Mouse (Mus musculus) intestine, postnatal 0 days (tissue): Measurements from ENCODE around the gene Abcd3. TPM values are rescaled to one million over a fixed set of nuclear protein-coding genes. Genes with fewer than 3 reads are reported as not detected.
"Not testable (repeated sequence)": the region's sequence is repeated elsewhere in the genome, so short reads cannot be mapped to it uniquely, and the experiment has no call there.

Source experiments
- ATAC-seq: fragments of 200-750 bp; cut with Nextera tagmentation; 2 replicates; pipeline ENCODE4 v1.8.0; 2017; ENCODE audit warnings: mild to moderate bottlenecking, moderate TSS enrichment, moderate library complexity
- H3K27ac ChIP-seq: fragments of 300-500 bp; sonication (generic); 2 replicates; pipeline ENCODE4 v1.5.1; 2014; ENCODE audit warnings: mild to moderate bottlenecking, low read depth, low read length, moderate library complexity
- H3K27me3 ChIP-seq: fragments of 300-500 bp; sonication (generic); replicated peaks from 2 replicates; pipeline ENCODE4 v1.6.1; 2014; ENCODE audit warnings: low read length, mixed read lengths; ENCODE audit not compliant: control insufficient read depth, insufficient read depth
- H3K36me3 ChIP-seq: fragments of 300-500 bp; sonication (generic); 2 replicates; pipeline ENCODE4 v1.6.1; 2014; ENCODE audit warnings: mild to moderate bottlenecking, moderate library complexity; ENCODE audit not compliant: control insufficient read depth, insufficient read depth
- H3K4me1 ChIP-seq: fragments of 300-500 bp; sonication (generic); replicated peaks from 2 replicates; pipeline ENCODE4 v1.6.1; 2014; ENCODE audit warnings: antibody characterized with exemption, low read length, mixed read lengths; ENCODE audit not compliant: control insufficient read depth, insufficient read depth
- H3K4me2 ChIP-seq: fragments of 300-500 bp; sonication (generic); replicated peaks from 2 replicates; pipeline ENCODE4 v1.6.1; 2014; ENCODE audit warnings: low read depth, mild to moderate bottlenecking, moderate library complexity
- H3K4me3 ChIP-seq: fragments of 300-500 bp; sonication (generic); 2 replicates; pipeline ENCODE4 v1.5.1; 2014; ENCODE audit warnings: low read depth, low read length
- H3K9ac ChIP-seq: fragments of 300-500 bp; sonication (generic); 2 replicates; pipeline ENCODE4 v1.6.1; 2014; ENCODE audit warnings: mild to moderate bottlenecking, low read depth, low read length
- H3K9me3 ChIP-seq: fragments of 300-500 bp; sonication (generic); 2 replicates; pipeline ENCODE4 v1.6.1; 2016; ENCODE audit warnings: mixed run types; ENCODE audit not compliant: control insufficient read depth
- CTCF ChIP-seq: sonication (generic); IDR thresholded peaks from 2 replicates; pipeline ENCODE4 v1.5.1; 2016; ENCODE audit warnings: low read depth, mild to moderate bottlenecking, control low read depth, antibody characterized with exemption, moderate library complexity
- WGBS: fragments of 180-500 bp; shearing (Covaris S2); extraction: QIAGEN DNeasy Blood & Tissue Kit; methylation state at CpG from one replicate; pipeline ENCODE4 v1.1.7; 2014; 5-methylcytosine and 5-hydroxymethylcytosine counted together
- polyA plus RNA-seq: library from polyadenylated mRNA; unstranded; fragments of >200 nt; fragmentation: Nextera tagmentation; extraction: Ambion mirVana; gene quantifications from 2 replicates; pipeline ENCODE4 v1.2.1, GENCODE M21; 2015

Abcd3 gene
- polyA plus RNA-seq, 1 experiment from 2014 or later = 46.9 TPM

DNA sequence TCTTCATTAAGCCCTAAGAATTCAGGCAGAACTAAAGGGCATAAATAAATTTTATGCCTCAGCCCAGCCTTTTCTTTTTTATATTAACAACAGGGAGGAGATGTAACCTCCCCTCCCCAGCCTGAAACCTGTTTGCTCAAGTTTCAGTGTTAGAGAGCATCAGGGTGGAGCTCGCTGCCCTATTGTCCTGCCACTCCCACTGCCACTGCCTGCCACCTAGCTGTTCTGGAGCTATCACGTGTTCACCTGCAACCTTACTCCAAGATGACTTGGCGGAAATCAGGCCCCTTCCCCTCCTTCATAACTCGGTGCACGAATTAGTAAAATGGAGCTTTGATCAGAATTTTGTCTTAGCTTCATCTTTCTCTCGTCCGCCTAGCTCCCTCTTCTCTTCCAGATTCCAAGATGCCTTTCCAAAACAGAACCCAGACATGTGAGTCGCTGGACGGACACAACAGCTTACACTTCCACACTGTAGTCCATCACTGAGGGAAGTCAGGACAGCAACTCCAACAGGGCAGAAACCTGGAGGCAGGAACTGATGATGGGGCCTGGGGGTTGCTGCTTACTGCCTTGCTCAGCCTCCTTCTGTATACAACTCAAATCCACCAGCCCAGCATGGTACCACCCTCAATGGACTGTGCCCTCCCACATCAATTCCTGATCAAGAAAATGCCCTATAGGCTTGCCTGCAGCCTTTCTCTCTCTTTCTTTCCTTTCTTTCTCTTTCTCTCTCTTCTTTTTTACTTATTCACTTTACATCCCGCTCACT, 60.6 kb downstream of the Abcd3 start:
- peak; percentile 19; the same call in 1 of the 2 replicates for TF ChIP-seq CTCF
- H3K9me3 ChIP-seq, H3K27ac ChIP-seq, H3K36me3 ChIP-seq, H3K4me1 ChIP-seq, H3K9ac ChIP-seq, H3K4me2 ChIP-seq, H3K4me3 ChIP-seq, H3K27me3 ChIP-seq: not testable (repeated sequence)
- ATAC-seq = peak; percentile 73
- 61% methylated on average over 10 of the region's 10 CpGs for WGBS

DNA sequence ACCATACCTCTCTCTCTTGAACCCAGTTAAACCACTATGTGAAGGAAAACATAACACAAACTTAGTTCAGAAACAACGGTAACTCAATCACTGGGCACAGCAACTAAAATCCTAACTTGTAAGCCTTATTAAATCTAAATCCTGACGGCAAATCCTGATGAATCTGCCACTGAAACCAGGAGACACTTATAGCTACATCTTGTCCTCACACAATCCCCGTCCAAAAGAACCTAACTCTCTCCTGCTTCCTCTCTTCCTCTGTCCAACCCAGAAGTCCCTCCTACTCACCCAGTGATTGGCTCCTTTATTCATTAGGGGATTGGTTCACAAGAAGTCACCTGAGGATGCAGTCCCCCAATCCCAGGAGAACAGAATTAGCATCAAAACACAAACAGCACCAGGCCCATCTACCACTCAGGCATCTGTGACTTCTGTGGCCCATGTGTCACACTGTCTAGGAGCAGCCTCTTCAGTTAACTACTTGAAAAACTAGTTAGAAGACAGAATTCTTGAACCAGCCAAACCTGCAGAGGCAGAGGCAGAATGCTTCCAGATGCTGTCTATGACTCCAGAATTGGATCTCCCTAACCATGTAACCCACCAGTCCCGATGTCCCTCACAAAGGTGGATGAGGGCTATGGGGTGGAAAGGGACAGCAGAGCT, 73.8 kb downstream of the Abcd3 start:
- H3K36me3 ChIP-seq, H3K27me3 ChIP-seq, H3K9me3 ChIP-seq, H3K27ac ChIP-seq, ATAC-seq, H3K4me2 ChIP-seq, H3K9ac ChIP-seq, H3K4me3 ChIP-seq, H3K4me1 ChIP-seq: not testable (repeated sequence)
- 91% methylated on average over 4 of the region's 4 CpGs for WGBS

DNA sequence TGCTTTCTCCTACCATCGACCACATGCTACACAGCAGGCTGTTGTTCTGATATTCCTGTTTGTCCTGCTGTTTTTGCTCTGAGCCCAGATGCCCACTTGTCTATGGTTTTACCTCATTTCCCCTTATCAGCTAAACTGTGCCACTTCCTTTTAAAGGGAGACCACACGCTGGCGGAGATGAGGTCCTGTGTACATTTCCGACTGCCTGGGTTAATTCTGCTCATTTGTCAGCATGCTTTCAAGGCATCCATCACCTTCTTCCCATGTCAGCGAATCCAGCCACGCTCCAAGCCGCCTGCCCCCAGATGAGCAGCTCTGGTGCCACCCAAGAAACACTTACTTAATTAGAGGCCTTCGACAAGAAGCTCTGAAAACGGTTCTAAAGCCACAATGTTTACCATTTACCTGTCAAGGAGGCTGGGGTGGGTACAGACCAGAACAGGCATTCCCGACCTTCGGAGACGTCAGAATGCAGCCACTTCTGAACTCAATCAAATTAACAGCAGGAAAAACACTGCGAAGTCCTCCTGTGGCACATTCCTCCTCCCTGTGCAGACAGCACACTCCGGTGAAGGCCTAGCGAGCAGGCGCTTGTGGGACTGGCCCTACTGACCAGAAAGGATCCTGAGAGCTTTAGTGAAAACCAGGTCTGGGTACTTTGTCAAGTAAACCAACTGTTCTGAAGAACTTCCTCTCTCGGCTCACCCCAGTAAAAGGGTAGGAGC, 75.5 kb downstream of the Abcd3 start:
- ATAC-seq = no peak

DNA sequence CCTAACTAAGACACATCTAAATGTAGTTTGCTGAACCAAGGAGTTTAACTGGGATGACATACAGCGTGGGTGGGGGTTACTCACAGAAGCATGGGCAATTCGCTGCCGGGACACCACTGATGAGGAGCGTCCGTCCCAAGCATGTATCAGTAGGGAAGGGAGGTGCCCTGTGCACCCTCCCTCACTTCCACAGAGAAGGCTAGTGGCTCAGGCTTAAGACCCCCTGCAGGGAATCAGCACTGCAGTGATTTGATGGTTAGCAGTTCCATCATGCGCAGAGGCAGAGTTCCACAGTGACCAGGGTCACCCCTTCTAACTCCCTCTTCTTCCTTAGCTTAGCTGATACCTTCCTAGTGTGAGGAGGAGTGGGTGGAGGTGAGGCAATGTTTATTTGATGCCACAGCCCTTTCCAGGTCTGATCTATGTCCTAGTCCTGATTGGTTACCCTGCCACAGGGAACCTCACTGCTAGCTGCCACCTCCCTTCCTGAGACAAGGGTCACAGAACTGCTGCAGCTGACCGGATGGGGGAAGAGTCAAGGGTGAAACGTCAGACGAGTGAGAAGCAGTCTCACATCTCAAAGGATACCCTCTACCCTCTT, 76.3 kb downstream of the Abcd3 start:
- TF ChIP-seq CTCF = no peak
- Histone ChIP-seq H3K36me3 (0 out of 2 replicates have a peak, but pooled peaks cover 3% of the 10 kb centered on the region), H3K27me3 (no peaks in the 10 kb centered on the region), H3K9me3 (no peaks in the 10 kb centered on the region), H3K4me1 (no peaks in the 10 kb centered on the region), H3K9ac (no peak overlapping the region), H3K4me2 (no peak overlapping the region), H3K27ac (no peak overlapping the region), H3K4me3 (no peak overlapping the region)
- 75% methylated on average over 9 of the region's 9 CpGs for WGBS
- ATAC-seq = no peak

More for the DNA sequence above, 75.5 kb downstream of the Abcd3 start:
- Histone ChIP-seq H3K4me2 (no peak overlapping the region), H3K4me3 (no peak overlapping the region), H3K9me3 (no peaks in the 10 kb centered on the region), H3K27me3 (no peaks in the 10 kb centered on the region), H3K27ac (no peak overlapping the region), H3K9ac (no peak overlapping the region), H3K4me1 (no peaks in the 10 kb centered on the region), H3K36me3 (no peaks in the 10 kb centered on the region)
- no peak for TF ChIP-seq CTCF
- WGBS = 57% methylated on average over 17 of the region's 17 CpGs

DNA sequence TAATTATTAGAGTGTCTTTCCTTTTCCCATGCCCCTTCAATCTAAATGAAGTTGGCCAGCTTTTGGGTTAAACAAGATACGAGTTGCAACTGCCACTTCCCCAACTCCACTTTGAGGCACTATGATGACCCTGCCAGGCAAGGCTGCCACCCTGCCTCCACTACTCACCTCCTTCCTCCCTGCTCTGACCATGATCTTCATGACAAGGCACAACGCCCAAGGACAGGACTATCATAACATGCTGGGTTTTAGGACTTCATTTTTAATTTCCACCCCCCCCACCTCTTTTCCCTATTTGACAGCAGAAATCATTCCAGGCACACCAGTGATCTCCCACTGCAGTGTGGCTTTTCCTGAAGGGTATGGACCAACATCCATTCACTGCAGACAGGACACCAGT, 77.2 kb downstream of the Abcd3 start:
- H3K9me3 ChIP-seq = no peaks in the 10 kb centered on the region
- no peaks in the 10 kb centered on the region for H3K27me3 ChIP-seq
- no peak for ATAC-seq
- H3K9ac ChIP-seq = no peak overlapping the region
- no peak overlapping the region for H3K4me3 ChIP-seq
- H3K4me1 ChIP-seq = no peaks in the 10 kb centered on the region
- no peak overlapping the region for H3K4me2 ChIP-seq
- H3K27ac ChIP-seq = no peak overlapping the region
- no peak for TF ChIP-seq CTCF
- WGBS = 83% methylated on average over 2 of the region's 2 CpGs
- peaks cover 6% of the 10 kb centered on the region; the same call in 1 of the 2 replicates for H3K36me3 ChIP-seq

DNA sequence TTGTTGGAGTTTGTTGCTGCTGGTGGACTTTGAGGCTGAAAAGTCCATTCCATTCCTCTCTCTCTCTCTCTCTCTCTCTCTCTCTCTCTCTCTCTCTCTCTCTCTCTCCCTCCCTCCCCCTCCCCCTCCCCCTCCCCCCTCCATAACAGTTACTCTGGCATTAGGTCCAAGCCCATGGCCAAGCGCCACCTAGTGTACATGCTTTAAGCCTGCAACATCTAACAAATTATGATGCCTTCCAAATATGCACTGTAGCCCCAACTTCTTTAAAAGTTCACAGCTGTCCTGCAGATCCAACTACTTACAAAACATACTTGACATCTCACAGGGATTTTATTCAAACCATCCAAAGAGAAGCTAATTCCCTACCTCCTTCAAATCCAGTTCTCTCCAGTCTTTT, 77.6 kb downstream of the Abcd3 start:
- no peak for ATAC-seq
- Histone ChIP-seq H3K36me3 (peaks cover 6% of the 10 kb centered on the region; the same call in 1 of the 2 replicates), H3K27ac (no peak overlapping the region), H3K9me3 (no peaks in the 10 kb centered on the region), H3K27me3 (no peaks in the 10 kb centered on the region), H3K9ac (no peak overlapping the region), H3K4me1 (no peaks in the 10 kb centered on the region), H3K4me2 (no peak overlapping the region), H3K4me3 (no peak overlapping the region)
- 31% methylated on average over 1 of the region's 1 CpGs for WGBS
- peak; percentile 70 for TF ChIP-seq CTCF
